Mouse (Mus musculus) layer of hippocampus, adult 8-10 months (tissue): ENCODE measurements at regions not wholly inside any gene's neighbourhood (a gene's known extent, or its start where the extent isn't known, plus 50 kb on each side); places are given as distances from the start of the nearest gene placed in this dataset.

Source experiments
- DNase-seq, 2 experiments: peaks; one replicate each; pipeline ENCODE4 v3.0.0; 2022; ENCODE audit warnings: low spot score in 2 of 2
- microRNA-seq, 2 experiments: library from miRNA; unstranded; fragments of <30 nt; microRNA quantifications; one replicate each; pipeline ENCODE4 v1.2.0; 2022

- no peak for DNase-seq
Observed at GRCm38 (mm10) chr7:36538111-36538510, 159.8 kb upstream of the Tshz3 start.

- DNase-seq = no peak
Observed at GRCm38 (mm10) chr7:36548007-36548406, 149.9 kb upstream of the Tshz3 start.

GRCm38 (mm10) chr7:36548440-36548839 is 149.5 kb upstream of the Tshz3 start:
- DNase-seq = no peak

GRCm38 (mm10) chr7:36571061-36571460 is 126.9 kb upstream of the Tshz3 start:
- DNase-seq = no peak

- DNase-seq = no peak
Observed at GRCm38 (mm10) chr7:36582074-36582473, 115.8 kb upstream of the Tshz3 start.

GRCm38 (mm10) chr7:36585014-36585413 is 112.9 kb upstream of the Tshz3 start:
- no peak for DNase-seq

GRCm38 (mm10) chr7:36591496-36591895 is 106.4 kb upstream of the Tshz3 start:
- no peak for DNase-seq

GRCm38 (mm10) chr7:36596630-36597301 is 101.2 kb upstream of the Tshz3 start:
- no peak for DNase-seq

- DNase-seq = no peak
Observed at GRCm38 (mm10) chr7:36605026-36605698, 92.8 kb upstream of the Tshz3 start.

- DNase-seq = no peak
Observed at GRCm38 (mm10) chr7:36620256-36620655, 77.7 kb upstream of the Tshz3 start.

- DNase-seq = no peak
Observed at GRCm38 (mm10) chr7:36644252-36644651, 53.7 kb upstream of the Tshz3 start.

Small RNA genes lying in the stretch of these regions (microRNA-seq; reads per million reads assigned to microRNA genes)
- 0 reads per million in 2 experiments for gene Gm25247
